Mouse (Mus musculus): ENCODE data around the gene Asic3.

- TF ChIP-seq POLR2AphosphoS5 (IDR thresholded peaks at IDR 0.05; ENCODE audit: insufficient replicate concordance, low read depth, low read length) = no peak
- TF ChIP-seq CTCF (IDR thresholded peaks at IDR 0.05; ENCODE audit: low read depth, low read length) = no peak
- TF ChIP-seq GATA1 (IDR thresholded peaks at IDR 0.05; ENCODE audit: borderline replicate concordance, low read length) = no peak
- no peak for TF ChIP-seq TAL1 (conservative IDR thresholded peaks at IDR 0.05; ENCODE audit: low read depth, low read length)
Observed at GRCm38 (mm10) chr5:24455613-24456012, 42.4 kb downstream of the Asic3 start.

All from G1E (cell line).